Mouse (Mus musculus): ENCODE results near the gene Uhrf1bp1. TPM values are rescaled to one million over a fixed set of nuclear protein-coding genes. Genes with fewer than 3 reads are reported as not detected.

Uhrf1bp1 gene
- polyA plus RNA-seq, 1 experiment from 2014 or later = 1.5 TPM

DNA sequence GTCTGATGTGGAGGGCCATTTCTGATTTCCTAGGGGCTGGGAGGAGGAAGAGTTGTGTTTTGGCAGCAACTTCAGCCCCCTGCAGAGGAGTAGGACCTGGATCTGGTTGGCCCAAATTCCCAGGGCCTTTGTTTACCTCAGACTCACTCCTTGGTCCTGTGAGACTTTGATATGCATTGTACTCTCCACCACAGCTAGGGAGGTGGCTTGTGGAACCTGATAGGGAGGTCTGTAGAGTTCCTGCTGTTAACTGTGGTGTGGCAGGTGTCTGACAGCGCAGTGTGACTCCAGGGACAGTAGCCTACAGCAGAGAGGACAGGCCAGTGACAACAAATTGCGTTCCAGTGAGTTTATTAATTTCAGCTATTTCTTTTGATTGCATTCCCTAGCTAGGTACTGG, 2.9 kb downstream of the Uhrf1bp1 start:
- DNase-seq (ENCODE audit: low spot score) = no peak
- H3K9ac ChIP-seq (replicated peaks; ENCODE audit: low read depth) = no peak overlapping the region
- H3K4me3 ChIP-seq (ENCODE audit: low read depth, low read length) = no peak overlapping the region
- 74% methylated on average over 2 of the region's 2 CpGs for WGBS
- H3K4me1 ChIP-seq (ENCODE audit: insufficient read depth, low read depth, low read length) = peaks cover 5% of the 10 kb centered on the region; the same call in 1 of the 2 replicates
- no peaks in the 10 kb centered on the region for H3K27me3 ChIP-seq (replicated peaks; ENCODE audit: insufficient read depth, low read length)
- no peak overlapping the region for H3K27ac ChIP-seq (ENCODE audit: low read length)
- no peaks in the 10 kb centered on the region for H3K9me3 ChIP-seq (ENCODE audit: low read length)
- H3K36me3 ChIP-seq (ENCODE audit: insufficient read depth, low read length) = no peaks in the 10 kb centered on the region
- TF ChIP-seq EP300 (IDR thresholded peaks at IDR 0.05) (no peak), CTCF (IDR thresholded peaks at IDR 0.05) (no peak)
- ATAC-seq = no peak
- H3K4me2 ChIP-seq (replicated peaks; ENCODE audit: low read depth, low read length) = no peak overlapping the region

DNA sequence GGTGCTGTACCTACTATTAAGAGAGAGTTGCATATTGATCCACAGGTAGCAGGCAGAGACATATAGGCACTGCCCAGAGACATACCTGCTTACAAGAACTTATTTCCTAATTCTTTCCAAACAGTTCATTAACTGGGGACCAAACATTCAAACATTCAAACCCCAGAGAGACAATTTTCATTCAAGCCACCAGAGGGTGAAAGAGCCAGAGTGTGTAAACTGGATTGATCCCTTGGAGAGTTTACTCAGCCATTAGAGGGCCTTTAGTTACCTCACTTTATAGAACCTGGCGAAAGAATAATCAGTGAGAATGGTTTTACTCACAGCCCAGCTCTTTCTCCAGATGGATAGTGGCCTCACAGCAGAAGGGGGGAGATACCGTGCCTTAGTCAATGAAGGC, 9.2 kb downstream of the Uhrf1bp1 start:
- no peak for ATAC-seq
- H3K9ac ChIP-seq (replicated peaks; ENCODE audit: low read depth) = no peak overlapping the region
- 71% methylated on average over 2 of the region's 2 CpGs for WGBS
- H3K27ac ChIP-seq (ENCODE audit: low read length) = no peak overlapping the region
- H3K4me3 ChIP-seq (ENCODE audit: low read depth, low read length) = no peak overlapping the region
- no peaks in the 10 kb centered on the region for H3K36me3 ChIP-seq (ENCODE audit: insufficient read depth, low read length)
- no peaks in the 10 kb centered on the region for H3K9me3 ChIP-seq (ENCODE audit: low read length)
- no peak overlapping the region for H3K4me2 ChIP-seq (replicated peaks; ENCODE audit: low read depth, low read length)
- TF ChIP-seq CTCF (IDR thresholded peaks at IDR 0.05) = peak; percentile 26; the same call in 1 of the 2 replicates
- TF ChIP-seq EP300 (IDR thresholded peaks at IDR 0.05) = no peak
- H3K27me3 ChIP-seq (replicated peaks; ENCODE audit: insufficient read depth, low read length) = no peaks in the 10 kb centered on the region
- H3K4me1 ChIP-seq (ENCODE audit: insufficient read depth, low read depth, low read length) = no peaks in the 10 kb centered on the region
- DNase-seq (ENCODE audit: low spot score) = peak; percentile 4

DNA sequence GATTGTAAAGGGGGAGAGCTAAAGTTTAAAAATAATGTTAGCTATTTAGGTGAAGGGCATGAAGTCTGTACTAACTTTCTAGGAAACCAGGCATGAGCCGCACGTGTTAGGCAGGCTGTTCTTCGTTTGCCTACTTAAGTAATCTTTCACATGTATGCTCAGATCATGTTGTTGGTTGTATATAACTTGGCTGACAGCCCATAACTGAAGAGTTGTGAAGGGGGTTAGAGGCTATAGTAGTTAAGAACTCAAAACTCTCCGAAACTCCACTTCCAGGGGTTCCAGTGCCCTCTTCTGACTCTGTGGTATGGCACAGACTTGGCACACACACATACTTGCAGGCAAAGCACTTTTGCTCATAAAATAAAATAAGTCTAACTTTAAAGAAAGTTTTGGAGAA, 10.5 kb downstream of the Uhrf1bp1 start:
- WGBS = 39% methylated on average over 4 of the region's 4 CpGs
- Histone ChIP-seq H3K27ac (ENCODE audit: low read length) (no peak overlapping the region), H3K4me3 (ENCODE audit: low read depth, low read length) (no peak overlapping the region), H3K9ac (replicated peaks; ENCODE audit: low read depth) (no peak overlapping the region), H3K9me3 (ENCODE audit: low read length) (no peaks in the 10 kb centered on the region), H3K4me1 (ENCODE audit: insufficient read depth, low read depth, low read length) (no peaks in the 10 kb centered on the region), H3K36me3 (ENCODE audit: insufficient read depth, low read length) (no peaks in the 10 kb centered on the region), H3K4me2 (replicated peaks; ENCODE audit: low read depth, low read length) (no peak overlapping the region), H3K27me3 (replicated peaks; ENCODE audit: insufficient read depth, low read length) (no peaks in the 10 kb centered on the region)
- DNase-seq (ENCODE audit: low spot score) = peak; percentile 66
- peak; percentile 82 for ATAC-seq
- TF ChIP-seq CTCF (IDR thresholded peaks at IDR 0.05) (no peak), EP300 (IDR thresholded peaks at IDR 0.05) (no peak)

DNA sequence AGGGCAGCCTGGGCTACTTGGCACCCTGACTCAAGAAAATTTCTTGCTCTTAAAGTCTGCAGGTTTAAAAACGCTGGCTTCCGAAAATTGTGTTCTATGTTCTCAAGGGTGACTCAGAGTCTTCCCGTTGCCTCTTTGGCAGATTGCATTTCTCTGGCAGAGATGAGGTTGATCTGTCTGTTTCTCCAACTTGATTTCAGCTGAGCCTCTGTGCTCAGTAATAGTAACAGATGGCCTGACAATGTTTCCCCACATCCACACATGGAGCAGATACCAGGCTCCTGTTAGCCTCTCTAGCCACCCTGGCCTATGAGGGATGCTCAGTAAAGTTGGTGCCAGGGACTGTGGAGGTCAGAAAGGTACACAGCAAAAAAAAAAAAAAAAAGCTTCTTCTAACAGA, 15.6 kb downstream of the Uhrf1bp1 start:
- ATAC-seq (no peak), DNase-seq (ENCODE audit: low spot score) (no peak)
- H3K27me3 ChIP-seq (replicated peaks; ENCODE audit: insufficient read depth, low read length) = no peaks in the 10 kb centered on the region
- no peak overlapping the region for H3K27ac ChIP-seq (ENCODE audit: low read length)
- H3K36me3 ChIP-seq (ENCODE audit: insufficient read depth, low read length) = no peaks in the 10 kb centered on the region
- no peak overlapping the region for H3K4me3 ChIP-seq (ENCODE audit: low read depth, low read length)
- no peak for TF ChIP-seq EP300 (IDR thresholded peaks at IDR 0.05)
- no peaks in the 10 kb centered on the region for H3K4me1 ChIP-seq (ENCODE audit: insufficient read depth, low read depth, low read length)
- 87% methylated on average over 3 of the region's 3 CpGs for WGBS
- no peaks in the 10 kb centered on the region for H3K9me3 ChIP-seq (ENCODE audit: low read length)
- H3K9ac ChIP-seq (replicated peaks; ENCODE audit: low read depth) = no peak overlapping the region
- no peak overlapping the region for H3K4me2 ChIP-seq (replicated peaks; ENCODE audit: low read depth, low read length)

DNA sequence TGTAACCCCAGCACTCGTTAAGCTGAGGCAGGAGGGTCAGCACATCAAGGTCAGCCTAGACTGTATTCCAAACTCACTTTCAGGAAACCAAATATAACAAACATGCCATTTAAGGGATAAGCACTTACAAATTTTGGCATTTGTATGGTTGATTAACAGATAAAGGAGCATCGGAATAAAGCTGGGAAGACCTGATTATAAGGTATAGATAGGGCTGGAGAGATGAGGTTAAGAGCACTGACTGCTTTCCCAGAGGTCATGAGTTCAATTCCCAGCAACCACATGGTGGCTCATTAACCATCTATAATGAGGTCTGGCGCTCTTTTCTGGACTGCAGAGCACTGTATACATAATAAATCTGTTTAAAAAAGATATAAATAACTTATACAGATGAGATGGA, 17.3 kb downstream of the Uhrf1bp1 start:
- no peak overlapping the region for H3K9ac ChIP-seq (replicated peaks; ENCODE audit: low read depth)
- H3K27me3 ChIP-seq (replicated peaks; ENCODE audit: insufficient read depth, low read length) = no peaks in the 10 kb centered on the region
- TF ChIP-seq CTCF (IDR thresholded peaks at IDR 0.05) (no peak), EP300 (IDR thresholded peaks at IDR 0.05) (no peak)
- no peak overlapping the region for H3K27ac ChIP-seq (ENCODE audit: low read length)
- WGBS = 58% methylated on average over 3 of the region's 3 CpGs
- no peaks in the 10 kb centered on the region for H3K9me3 ChIP-seq (ENCODE audit: low read length)
- ATAC-seq (no peak), DNase-seq (ENCODE audit: low spot score) (no peak)
- H3K36me3 ChIP-seq (ENCODE audit: insufficient read depth, low read length) = no peaks in the 10 kb centered on the region
- H3K4me3 ChIP-seq (ENCODE audit: low read depth, low read length) = no peak overlapping the region
- H3K4me1 ChIP-seq (ENCODE audit: insufficient read depth, low read depth, low read length) = no peaks in the 10 kb centered on the region
- no peak overlapping the region for H3K4me2 ChIP-seq (replicated peaks; ENCODE audit: low read depth, low read length)

DNA sequence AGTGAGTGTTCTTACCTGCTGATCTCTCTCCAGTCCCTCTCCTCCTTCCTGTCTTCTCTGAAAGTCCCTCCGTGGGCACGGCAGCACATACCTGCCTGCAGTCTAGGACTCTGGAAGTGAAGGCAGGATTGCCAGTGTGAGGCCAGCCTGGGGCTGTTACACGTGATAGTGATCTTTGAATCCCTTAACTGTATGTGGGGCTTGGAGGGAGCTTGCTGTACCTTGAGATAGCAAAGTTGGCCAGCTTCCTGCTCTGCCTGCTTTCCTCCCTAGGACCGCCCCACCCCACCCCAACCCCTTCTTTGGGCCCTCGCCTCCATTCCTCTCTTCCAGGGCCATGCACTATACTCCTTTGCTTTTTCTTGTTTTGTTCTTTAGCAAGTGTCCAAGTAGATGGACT, 18.3 kb downstream of the Uhrf1bp1 start:
- no peaks in the 10 kb centered on the region for H3K27me3 ChIP-seq (replicated peaks; ENCODE audit: insufficient read depth, low read length)
- H3K36me3 ChIP-seq (ENCODE audit: insufficient read depth, low read length) = no peaks in the 10 kb centered on the region
- WGBS = 60% methylated on average over 5 of the region's 5 CpGs
- no peak for TF ChIP-seq EP300 (IDR thresholded peaks at IDR 0.05)
- TF ChIP-seq CTCF (IDR thresholded peaks at IDR 0.05) = no peak
- no peak overlapping the region for H3K27ac ChIP-seq (ENCODE audit: low read length)
- no peak overlapping the region for H3K4me2 ChIP-seq (replicated peaks; ENCODE audit: low read depth, low read length)
- DNase-seq (ENCODE audit: low spot score) (no peak), ATAC-seq (no peak)
- no peaks in the 10 kb centered on the region for H3K4me1 ChIP-seq (ENCODE audit: insufficient read depth, low read depth, low read length)
- no peak overlapping the region for H3K4me3 ChIP-seq (ENCODE audit: low read depth, low read length)
- no peak overlapping the region for H3K9ac ChIP-seq (replicated peaks; ENCODE audit: low read depth)
- no peaks in the 10 kb centered on the region for H3K9me3 ChIP-seq (ENCODE audit: low read length)

DNA sequence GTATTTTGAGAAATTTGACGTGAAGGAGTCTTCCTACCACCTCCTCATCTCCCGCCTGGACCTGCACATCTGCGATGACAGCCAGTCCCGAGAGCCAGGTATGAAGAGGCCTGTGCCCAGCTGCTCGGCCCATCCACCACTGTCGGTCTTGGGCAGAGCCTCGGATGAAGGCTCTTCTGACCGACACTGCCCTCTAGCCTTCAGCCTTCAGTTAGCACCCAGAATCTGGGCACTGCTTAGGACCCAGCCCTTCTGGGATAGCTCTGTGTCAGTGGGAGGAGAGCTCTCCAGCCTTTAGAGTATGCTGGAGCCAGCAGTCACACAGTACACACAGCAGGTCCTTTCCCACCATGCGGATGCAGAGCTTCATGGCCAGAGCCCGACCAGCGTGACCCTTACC, 25.3 kb downstream of the Uhrf1bp1 start:
- peak; percentile 79 for ATAC-seq

More for the DNA sequence above, 25.3 kb downstream of the Uhrf1bp1 start:
- WGBS = 61% methylated on average over 11 of the region's 11 CpGs
- Histone ChIP-seq H3K9ac (replicated peaks; ENCODE audit: low read depth) (no peak overlapping the region), H3K4me2 (replicated peaks; ENCODE audit: low read depth, low read length) (no peak overlapping the region), H3K4me3 (ENCODE audit: low read depth, low read length) (no peak overlapping the region), H3K36me3 (ENCODE audit: insufficient read depth, low read length) (peaks cover 13% of the 10 kb centered on the region; the same call in 1 of the 2 replicates), H3K27ac (ENCODE audit: low read length) (no peak overlapping the region), H3K27me3 (replicated peaks; ENCODE audit: insufficient read depth, low read length) (no peaks in the 10 kb centered on the region), H3K4me1 (ENCODE audit: insufficient read depth, low read depth, low read length) (no peaks in the 10 kb centered on the region), H3K9me3 (ENCODE audit: low read length) (no peaks in the 10 kb centered on the region)
- peak; percentile 49 for DNase-seq (ENCODE audit: low spot score)
- TF ChIP-seq EP300 (IDR thresholded peaks at IDR 0.05) (no peak), CTCF (IDR thresholded peaks at IDR 0.05) (peak; percentile 69)

Measured in lung, postnatal 0 days (tissue).